Mouse (Mus musculus) myocyte (in vitro differentiated cells): ENCODE results near the gene Rsl1d1.

Source experiments
- POLR2A ChIP-seq: IDR thresholded peaks from one replicate; pipeline ENCODE4 v1.6.1; 2011; ENCODE audit warnings: low read depth, mild to moderate bottlenecking, control low read depth, moderate library complexity; ENCODE audit not compliant: insufficient read length
- TCF12 ChIP-seq: IDR thresholded peaks from one replicate; pipeline ENCODE4 v1.6.1; 2011; ENCODE audit warnings: mild to moderate bottlenecking, control low read depth; ENCODE audit not compliant: poor library complexity, insufficient read depth, severe bottlenecking

DNA sequence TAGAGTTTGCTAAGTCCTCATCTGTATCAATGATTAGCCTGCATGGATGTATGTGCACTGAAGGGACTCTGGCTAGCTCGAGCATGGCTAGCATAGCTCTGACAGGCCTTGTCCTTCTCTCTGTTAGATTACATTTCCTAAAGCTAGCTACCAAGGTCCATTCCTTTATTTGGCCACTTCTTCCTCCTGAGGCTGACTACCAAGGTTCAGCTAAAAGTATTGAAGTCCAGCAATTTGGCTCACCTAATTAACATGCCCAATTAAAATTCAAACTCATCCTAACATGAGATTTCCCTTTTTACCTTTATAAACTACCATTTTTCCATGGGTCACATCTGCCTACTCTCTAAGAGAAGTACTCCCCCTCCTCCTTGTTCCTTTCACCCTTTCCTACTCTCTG, 39.3 kb upstream of the Rsl1d1 start:
- TF ChIP-seq POLR2A (no peak), TCF12 (no peak)
